Mouse (Mus musculus): Measurements from ENCODE around the gene Dera. TPM values are rescaled to one million over a fixed set of nuclear protein-coding genes. Genes with fewer than 3 reads are reported as not detected.

Gene Dera
- total RNA-seq, 2 experiments from 2014 or later = 1.9 to 3.9 TPM

- DNase-seq (ENCODE audit: low spot score in 2 of 2) = no peak
Observed at GRCm38 (mm10) chr6:137874471-137875244, 120.3 kb downstream of the Dera start.

- DNase-seq (ENCODE audit: low spot score in 2 of 2) = no peak
Observed at GRCm38 (mm10) chr6:137885644-137886043, 131.3 kb downstream of the Dera start.

- no peak for DNase-seq (ENCODE audit: low spot score in 2 of 2)
Observed at GRCm38 (mm10) chr6:137886210-137886979, 132.0 kb downstream of the Dera start.

- DNase-seq (ENCODE audit: low spot score in 2 of 2) = no peak
Observed at GRCm38 (mm10) chr6:137887258-137887657, 132.9 kb downstream of the Dera start.

- DNase-seq (ENCODE audit: low spot score in 2 of 2) = no peak
Observed at GRCm38 (mm10) chr6:137897671-137898070, 143.3 kb downstream of the Dera start.

- no peak for DNase-seq (ENCODE audit: low spot score in 2 of 2)
Observed at GRCm38 (mm10) chr6:137901255-137901654, 146.9 kb downstream of the Dera start.

Other genes with a start within 250 kb of the Dera start
- 10 to 100 TPM; 25.8 to 31.3 TPM for gene Eps8, start 99.7 kb upstream of the Dera start, total RNA-seq (2021)
- gene Strap, start 19.5 kb upstream of the Dera start, total RNA-seq (2021) = 100 to 1,000 TPM; 112 to 119 TPM